Mouse (Mus musculus): ENCODE results near the gene Rims1. TPM values are rescaled to one million over a fixed set of nuclear protein-coding genes. Genes with fewer than 3 reads are reported as not detected.

The Rims1 gene
- polyA plus RNA-seq, 1 experiment = not detected

GRCm38 (mm10) chr1:22377652-22378051 is 428.1 kb downstream of the Rims1 start:
- TF ChIP-seq GATA1 (IDR thresholded peaks at IDR 0.05; ENCODE audit: low read length) = no peak

- TF ChIP-seq GATA1 (IDR thresholded peaks at IDR 0.05; ENCODE audit: low read length) = no peak
Observed at GRCm38 (mm10) chr1:22377062-22377461, 428.7 kb downstream of the Rims1 start.

- TF ChIP-seq GATA1 (IDR thresholded peaks at IDR 0.05; ENCODE audit: low read length) = no peak
Observed at GRCm38 (mm10) chr1:22356209-22356608, 449.6 kb downstream of the Rims1 start.

GRCm38 (mm10) chr1:22353687-22354086 is 452.1 kb downstream of the Rims1 start:
- TF ChIP-seq GATA1 (IDR thresholded peaks at IDR 0.05; ENCODE audit: low read length) = no peak

- TF ChIP-seq GATA1 (IDR thresholded peaks at IDR 0.05; ENCODE audit: low read length) = no peak
Observed at GRCm38 (mm10) chr1:22338914-22339313, 466.9 kb downstream of the Rims1 start.

- TF ChIP-seq GATA1 (IDR thresholded peaks at IDR 0.05; ENCODE audit: low read length) = no peak
Observed at GRCm38 (mm10) chr1:22320941-22321676, 484.7 kb downstream of the Rims1 start.

GRCm38 (mm10) chr1:22315537-22315936 is 490.3 kb downstream of the Rims1 start:
- TF ChIP-seq GATA1 (IDR thresholded peaks at IDR 0.05; ENCODE audit: low read length) = no peak

- TF ChIP-seq GATA1 (IDR thresholded peaks at IDR 0.05; ENCODE audit: low read length) = no peak
Observed at GRCm38 (mm10) chr1:22311471-22311870, 494.3 kb downstream of the Rims1 start.

- no peak for TF ChIP-seq GATA1 (IDR thresholded peaks at IDR 0.05; ENCODE audit: low read length)
Observed at GRCm38 (mm10) chr1:22306519-22306918, 499.3 kb downstream of the Rims1 start.

- TF ChIP-seq GATA1 (IDR thresholded peaks at IDR 0.05; ENCODE audit: low read length) = no peak
Observed at GRCm38 (mm10) chr1:22305932-22306331, 499.9 kb downstream of the Rims1 start.

- no peak for TF ChIP-seq GATA1 (IDR thresholded peaks at IDR 0.05; ENCODE audit: low read length)
Observed at GRCm38 (mm10) chr1:22293953-22294352, 511.8 kb downstream of the Rims1 start.

GRCm38 (mm10) chr1:22293310-22293709 is 512.5 kb downstream of the Rims1 start:
- no peak for TF ChIP-seq GATA1 (IDR thresholded peaks at IDR 0.05; ENCODE audit: low read length)

GRCm38 (mm10) chr1:22286807-22287206 is 519.0 kb downstream of the Rims1 start:
- TF ChIP-seq GATA1 (IDR thresholded peaks at IDR 0.05; ENCODE audit: low read length) = no peak

GRCm38 (mm10) chr1:22279954-22280353 is 525.8 kb downstream of the Rims1 start:
- no peak for TF ChIP-seq GATA1 (IDR thresholded peaks at IDR 0.05; ENCODE audit: low read length)

- no peak for TF ChIP-seq GATA1 (IDR thresholded peaks at IDR 0.05; ENCODE audit: low read length)
Observed at GRCm38 (mm10) chr1:22274081-22274480, 531.7 kb downstream of the Rims1 start.

GRCm38 (mm10) chr1:22270131-22270530 is 535.7 kb downstream of the Rims1 start:
- TF ChIP-seq GATA1 (IDR thresholded peaks at IDR 0.05; ENCODE audit: low read length) = no peak

- TF ChIP-seq GATA1 (IDR thresholded peaks at IDR 0.05; ENCODE audit: low read length) = no peak
Observed at GRCm38 (mm10) chr1:22268581-22269359, 537.0 kb downstream of the Rims1 start.
